Comparison of ENCODE assay signal across 10 mouse cellular contexts in genomic region chr2:128140183-128140582, GRCm38 (mm10). TPM values are rescaled to one million over a fixed set of nuclear protein-coding genes. Genes with fewer than 3 reads are reported as not detected.
DNase-seq lines count a peak whose midpoint lies in the region; ATAC-seq lines count a peak whose summit lies in the region.
"Had no signal": no experiment of that assay in that cellular context is flagged by ENCODE, and none has a peak within 500 bp of the region (broad histone marks: within the 10 kb centered on the region; RNA-seq: fewer than 3 reads in every experiment).

No protein-coding gene starts in this region.

- intact Hi-C loops in heart, postnatal 36 days (cut with DNase I) = loop anchor here (2.0 kb wide), 1 partner anchor 41 kb away; no protein-coding TSS in a partner anchor

- no peak overlapping the region for H3K4me2 ChIP-seq in heart, embryonic 16.5 days (ENCODE audit: low read depth, low read length)
- H3K4me2 ChIP-seq in midbrain, embryonic 13.5 days (replicated peaks) = 0 out of 2 replicates have a peak overlapping the region, but pooled peaks have one; percentile 17
- H3K4me2 ChIP-seq in limb, embryonic 13.5 days (replicated peaks) = 0 out of 2 replicates have a peak overlapping the region, but pooled peaks have one; percentile 7

- peak overlapping the region; percentile 38; the same call in 1 of the 2 replicates for H3K9ac ChIP-seq in heart, embryonic 16.5 days (ENCODE audit: low read length)
- no peak overlapping the region for H3K9ac ChIP-seq in midbrain, embryonic 13.5 days (replicated peaks)
- H3K9ac ChIP-seq in limb, embryonic 13.5 days = no peak overlapping the region

- H3K4me3 ChIP-seq in heart, embryonic 16.5 days (ENCODE audit: low read length) = no peak overlapping the region
- H3K4me3 ChIP-seq in midbrain, embryonic 13.5 days (replicated peaks) = no peak overlapping the region
- no peak overlapping the region for H3K4me3 ChIP-seq in midbrain, embryonic 10.5 days
- no peak overlapping the region for H3K4me3 ChIP-seq in limb, embryonic 13.5 days

- peaks cover 51% of the 10 kb centered on the region for H3K4me1 ChIP-seq in heart, embryonic 16.5 days (ENCODE audit: control insufficient read depth, insufficient read depth, low read length)
- peaks cover 23% of the 10 kb centered on the region for H3K4me1 ChIP-seq in midbrain, embryonic 13.5 days (replicated peaks)
- peaks cover 21% of the 10 kb centered on the region for H3K4me1 ChIP-seq in midbrain, embryonic 10.5 days
- peaks cover 50% of the 10 kb centered on the region for H3K4me1 ChIP-seq in limb, embryonic 13.5 days

- no peak for ATAC-seq in heart, embryonic 16.5 days (replicated peaks; ENCODE audit: extremely low read depth, insufficient read depth, low FRiP score)
- ATAC-seq in midbrain, embryonic 13.5 days = peak; percentile 41
- 0 out of 2 replicates have a peak, but pooled peaks have one; percentile 34 for ATAC-seq in limb, embryonic 13.5 days (ENCODE audit: low FRiP score, low read depth)

- peaks cover 5% of the 10 kb centered on the region; the same call in 1 of the 2 replicates for H3K36me3 ChIP-seq in heart, embryonic 16.5 days (ENCODE audit: control insufficient read depth, insufficient read depth)
- H3K36me3 ChIP-seq in midbrain, embryonic 13.5 days = 0 out of 2 replicates have a peak, but pooled peaks cover 3% of the 10 kb centered on the region
- H3K36me3 ChIP-seq in midbrain, embryonic 10.5 days = peaks cover 91% of the 10 kb centered on the region
- H3K36me3 ChIP-seq in limb, embryonic 13.5 days = peaks cover 28% of the 10 kb centered on the region

- no peak for DNase-seq in heart, postnatal 36 days
- no peak for DNase-seq in midbrain, embryonic 10.5 days (ENCODE audit: low spot score)
- DNase-seq in right cerebral cortex, postnatal 14 days = no peak
- no peak for DNase-seq in cerebellum, adult 11 months
- DNase-seq: lung, adult 2 months; right cerebral cortex, postnatal 25 days had no signal

- peak overlapping the region; percentile 52 for H3K27ac ChIP-seq in heart, embryonic 16.5 days (ENCODE audit: low read length)
- peak overlapping the region; percentile 9 for H3K27ac ChIP-seq in midbrain, embryonic 13.5 days
- H3K27ac ChIP-seq in midbrain, embryonic 10.5 days (replicated peaks) = no peak overlapping the region
- H3K27ac ChIP-seq in limb, embryonic 13.5 days = no peak overlapping the region

- 59% methylated on average over 3 of the region's 3 CpGs for WGBS in heart, embryonic 16.5 days
- WGBS in midbrain, embryonic 13.5 days = 88% methylated on average over 3 of the region's 3 CpGs
- 84% methylated on average over 3 of the region's 3 CpGs for WGBS in midbrain, embryonic 10.5 days
- 74% methylated on average over 3 of the region's 3 CpGs for WGBS in limb, embryonic 13.5 days

- H3K27me3 ChIP-seq in heart, embryonic 16.5 days (ENCODE audit: control insufficient read depth, insufficient read depth, low read length) = no peaks in the 10 kb centered on the region
- H3K27me3 ChIP-seq in midbrain, embryonic 13.5 days = no peaks in the 10 kb centered on the region
- no peaks in the 10 kb centered on the region for H3K27me3 ChIP-seq in midbrain, embryonic 10.5 days (ENCODE audit: low read depth, poor library complexity, severe bottlenecking)
- no peaks in the 10 kb centered on the region for H3K27me3 ChIP-seq in limb, embryonic 13.5 days
- H3K27me3 ChIP-seq: CH12.LX had no signal

- no peaks in the 10 kb centered on the region for H3K9me3 ChIP-seq in heart, embryonic 16.5 days (replicated peaks; ENCODE audit: control insufficient read depth, low read length)
- H3K9me3 ChIP-seq in midbrain, embryonic 13.5 days = no peaks in the 10 kb centered on the region
- H3K9me3 ChIP-seq in midbrain, embryonic 10.5 days (replicated peaks) = no peaks in the 10 kb centered on the region
- no peaks in the 10 kb centered on the region for H3K9me3 ChIP-seq in limb, embryonic 13.5 days

RNA-seq across cellular contexts. Expression of gene Bcl2l11, which starts 14.3 kb away (rescaled TPM):
- polyA plus RNA-seq in heart, embryonic 16.5 days (2015; fragmentation: Nextera tagmentation; extraction: Ambion mirVana) = 20.4 and 23.2 TPM in 2 replicates
- 10 to 100 TPM; 17.7 to 21.9 TPM for total RNA-seq in heart, postnatal 36 days (2021)
- 10.6 and 13.3 TPM in 2 replicates for polyA plus RNA-seq in midbrain, embryonic 13.5 days (2015; fragmentation: Nextera tagmentation; extraction: Ambion mirVana)
- polyA plus RNA-seq in midbrain, embryonic 10.5 days (2016; fragmentation: Nextera tagmentation; extraction: Ambion mirVana) = 25.0 and 25.1 TPM in 2 replicates
- polyA plus RNA-seq in limb, embryonic 13.5 days (2015; fragmentation: Nextera tagmentation; extraction: Ambion mirVana) = 25.8 and 27.8 TPM in 2 replicates

Comparison
In these comparisons a context has a peak if more than half of its experiments do, and no peak if none do; other contexts are left out.
1. H3K27ac ChIP-seq: peak in heart, embryonic 16.5 days (single experiment) and midbrain, embryonic 13.5 days (single experiment); none in midbrain, embryonic 10.5 days (single experiment) and limb, embryonic 13.5 days (single experiment).